Mouse (Mus musculus) erythroid progenitor cell, adult 5-6 weeks (primary cell): ENCODE measurements around the gene Emilin1. TPM values are rescaled to one million over a fixed set of nuclear protein-coding genes. Genes with fewer than 3 reads are reported as not detected.

Experiments
- ATAC-seq: replicated peaks from 2 replicates; pipeline ENCODE4 v1.8.0; 2016; ENCODE audit warnings: moderate number of reproducible peaks, mild to moderate bottlenecking, moderate TSS enrichment, inconsistent platforms; ENCODE audit not compliant: poor library complexity, low FRiP score, severe bottlenecking
- total RNA-seq, 2 experiments: library from RNA; stranded (forward) in 1 of 2; stranded (reverse) in 1 of 2; fragments of 150-400 nt in 1 of 2; fragments of 186-747, 209-891 nt in 1 of 2; gene quantifications; 2 replicates each; pipeline versions ENCODE4 v1.2.3 to v1.2.4; 2015 to 2017; ENCODE audit warnings: low replicate concordance in 2 of 2

The Emilin1 gene
- total RNA-seq, 2 experiments from 2014 or later: 9.6 to 11.6 TPM

GRCm38 (mm10) chr5:30922581-30923041 is 9.4 kb downstream of the Emilin1 start:
- ATAC-seq: no peak

- ATAC-seq: no peak
Observed at GRCm38 (mm10) chr5:30923119-30923518, 9.9 kb downstream of the Emilin1 start.

- no peak for ATAC-seq
Observed at GRCm38 (mm10) chr5:30924614-30925013, 11.4 kb downstream of the Emilin1 start.

GRCm38 (mm10) chr5:30925217-30925616 is 12.0 kb downstream of the Emilin1 start:
- ATAC-seq: no peak

- no peak for ATAC-seq
Observed at GRCm38 (mm10) chr5:30926073-30926472, 12.9 kb downstream of the Emilin1 start.

DNA sequence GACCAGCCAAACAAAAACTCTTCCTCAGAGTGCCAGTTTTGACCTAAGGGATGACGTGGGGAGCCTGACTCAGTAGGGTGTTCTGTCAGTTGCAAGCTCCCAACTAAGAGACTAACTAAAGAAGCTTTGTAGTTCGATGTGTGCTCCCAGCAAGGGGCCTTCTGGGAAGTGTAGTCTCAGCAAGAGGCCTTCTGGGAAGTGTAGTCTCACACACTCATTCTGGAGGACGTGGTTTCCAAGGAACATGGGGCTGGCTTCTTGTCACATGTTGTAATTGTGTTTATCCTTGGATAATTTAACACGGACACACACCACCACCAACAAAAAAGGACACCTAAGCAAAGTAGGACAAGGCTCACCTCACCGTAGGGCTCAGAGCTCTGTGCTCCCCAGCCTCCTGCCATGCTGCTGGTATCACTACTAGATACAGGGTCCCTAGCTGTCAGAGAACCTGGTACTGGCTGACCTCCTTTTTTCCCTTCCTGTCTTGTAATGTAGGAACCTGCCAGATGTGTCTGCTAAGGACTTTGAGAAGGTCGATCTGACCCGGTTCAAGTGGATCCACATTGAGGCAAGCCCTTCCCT is 14.8 kb downstream of the Emilin1 start:
- no peak for ATAC-seq

GRCm38 (mm10) chr5:30930121-30930520 is 16.9 kb downstream of the Emilin1 start:
- 0 out of 2 replicates have a peak, but pooled peaks have one; percentile 38 for ATAC-seq

- ATAC-seq: no peak
Observed at GRCm38 (mm10) chr5:30930846-30931245, 17.6 kb downstream of the Emilin1 start.

- ATAC-seq: no peak
Observed at GRCm38 (mm10) chr5:30931378-30931777, 18.2 kb downstream of the Emilin1 start.

- ATAC-seq: no peak
Observed at GRCm38 (mm10) chr5:30933705-30934104, 20.5 kb downstream of the Emilin1 start.

DNA sequence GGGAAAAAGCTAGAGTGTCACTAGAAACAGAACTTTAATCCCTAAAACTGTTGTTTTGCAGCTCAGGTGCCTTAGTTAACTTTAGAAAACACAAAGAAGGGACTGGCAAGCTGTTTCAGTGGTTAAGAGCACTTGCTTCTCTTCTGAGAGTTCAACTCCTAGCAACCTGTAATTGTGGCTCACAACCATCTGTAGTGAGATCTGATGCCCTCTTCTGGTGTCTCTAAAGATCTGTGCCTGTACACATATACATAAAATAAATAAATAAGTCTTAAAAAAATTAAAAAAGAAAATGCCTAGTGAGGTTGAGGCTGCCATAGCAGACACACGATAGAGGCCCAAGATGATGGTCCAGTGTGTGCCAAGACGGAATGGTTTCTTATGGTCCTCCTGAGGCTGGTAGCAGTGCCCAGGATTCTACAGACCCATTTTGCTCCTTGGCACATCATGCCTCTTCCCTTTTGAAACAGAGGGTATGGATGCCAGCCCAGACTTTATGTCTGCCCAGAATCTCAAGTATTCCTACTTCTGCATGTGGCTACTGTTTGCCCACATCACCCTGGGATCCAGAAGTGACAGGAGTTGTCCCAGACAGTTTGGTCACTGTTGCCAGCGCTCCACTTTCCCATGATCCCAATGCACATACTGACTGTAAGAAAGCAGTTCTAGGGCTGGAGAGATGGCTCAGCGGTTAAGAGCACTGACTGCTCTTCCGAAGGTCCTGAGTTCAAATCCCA is 21.7 kb downstream of the Emilin1 start:
- no peak for ATAC-seq

DNA sequence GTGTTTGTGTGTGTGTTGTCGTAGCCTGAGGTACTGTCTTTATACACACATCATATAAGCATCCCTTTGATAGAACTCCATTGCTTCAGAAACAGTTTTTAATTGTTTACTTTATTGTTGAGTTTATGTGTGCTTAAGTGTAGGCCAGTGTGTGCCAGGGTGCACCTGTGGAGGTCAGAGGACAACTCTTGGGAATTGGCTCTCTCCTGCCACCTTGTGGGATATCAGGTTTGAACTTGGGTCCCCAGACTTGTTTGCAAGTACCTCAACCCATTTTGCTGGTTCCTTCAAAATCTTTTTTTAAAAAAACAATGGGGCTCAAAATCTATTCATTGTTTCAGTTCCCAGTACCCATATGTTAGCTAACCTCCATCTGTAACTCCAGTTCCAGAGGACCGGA is 29.8 kb downstream of the Emilin1 start:
- ATAC-seq: no peak

DNA sequence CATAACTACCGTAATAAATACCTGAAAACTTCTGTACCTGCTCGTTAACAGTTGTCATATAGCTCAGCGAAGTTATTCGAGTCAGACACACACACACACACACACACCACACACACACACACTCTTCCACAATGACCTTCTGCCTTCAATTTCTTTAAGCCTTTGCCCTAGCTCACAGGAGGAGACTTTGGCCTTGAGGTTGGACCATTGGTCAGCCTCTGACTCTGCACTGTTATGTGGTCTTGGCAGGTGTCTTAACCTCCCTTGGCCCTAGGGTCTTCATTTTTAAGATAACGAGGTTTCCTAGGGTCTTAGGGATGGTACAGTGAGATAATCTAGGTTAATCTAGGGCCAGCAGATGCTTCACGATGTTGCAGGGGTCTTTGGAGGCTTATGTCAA is 31.1 kb downstream of the Emilin1 start:
- no peak for ATAC-seq

GRCm38 (mm10) chr5:30944956-30945781 is 32.0 kb downstream of the Emilin1 start, which contains the start of gene Cgref1:
TSS of gene Cgref1 (minus strand) at chr5:30945591.
- ATAC-seq: no peak

DNA sequence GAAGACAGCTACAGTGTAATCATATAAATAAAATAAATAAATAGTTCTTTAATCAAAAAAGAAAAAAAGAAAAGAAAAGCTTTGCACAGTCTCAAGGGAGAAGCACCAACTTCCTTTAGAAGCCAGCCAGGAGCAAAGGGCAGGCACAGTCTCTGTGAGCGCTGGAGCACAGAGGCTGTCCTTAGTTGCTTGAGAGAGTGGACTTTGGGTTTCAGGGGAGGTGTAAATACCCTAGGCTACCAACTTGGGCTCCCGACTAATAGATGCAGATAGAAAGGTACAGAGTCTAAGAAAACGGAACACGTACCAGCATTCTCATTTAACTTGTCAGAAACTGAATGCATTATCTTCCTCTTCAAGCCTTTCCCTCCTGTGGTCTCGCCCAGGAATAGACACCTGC is 35.4 kb downstream of the Emilin1 start:
- no peak for ATAC-seq

DNA sequence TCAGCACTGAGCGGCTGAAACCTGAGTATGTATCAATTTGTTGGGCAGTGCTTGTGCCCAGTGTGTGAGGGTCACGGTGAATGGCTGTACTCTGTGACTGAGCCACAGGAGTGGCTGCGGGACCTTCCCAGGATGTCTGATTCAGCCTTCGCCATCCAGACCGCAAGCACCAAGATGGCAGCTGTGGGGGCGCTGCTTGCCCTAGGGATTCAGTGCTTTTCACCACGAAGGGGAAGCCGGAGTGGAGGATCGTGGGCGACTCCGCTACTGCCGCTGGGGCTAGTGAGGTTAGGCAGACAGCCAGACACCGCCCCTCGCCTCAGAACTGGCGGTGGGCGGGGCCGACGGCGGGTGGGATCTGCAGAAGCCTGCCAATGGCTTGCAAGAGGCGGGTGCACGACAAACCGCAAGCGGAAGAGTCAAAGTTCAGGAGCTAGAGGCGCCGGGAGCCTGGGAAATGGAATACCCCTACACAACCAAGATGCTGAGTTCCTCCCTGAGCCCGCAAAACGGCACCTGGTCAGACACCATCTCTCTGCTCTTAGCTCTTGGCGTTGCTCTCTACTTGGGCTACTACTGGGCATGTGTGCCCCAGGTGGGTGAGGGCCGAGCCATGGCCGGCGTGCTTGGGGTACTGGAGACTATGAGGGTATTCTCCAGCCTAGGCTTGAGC is 36.6 kb downstream of the Emilin1 start:
- ATAC-seq: peak; percentile 86

GRCm38 (mm10) chr5:30950451-30950850 is 37.2 kb downstream of the Emilin1 start:
- ATAC-seq: no peak

- no peak for ATAC-seq
Observed at GRCm38 (mm10) chr5:30950922-30951321, 37.7 kb downstream of the Emilin1 start.

- no peak for ATAC-seq
Observed at GRCm38 (mm10) chr5:30951706-30952105, 38.5 kb downstream of the Emilin1 start.

DNA sequence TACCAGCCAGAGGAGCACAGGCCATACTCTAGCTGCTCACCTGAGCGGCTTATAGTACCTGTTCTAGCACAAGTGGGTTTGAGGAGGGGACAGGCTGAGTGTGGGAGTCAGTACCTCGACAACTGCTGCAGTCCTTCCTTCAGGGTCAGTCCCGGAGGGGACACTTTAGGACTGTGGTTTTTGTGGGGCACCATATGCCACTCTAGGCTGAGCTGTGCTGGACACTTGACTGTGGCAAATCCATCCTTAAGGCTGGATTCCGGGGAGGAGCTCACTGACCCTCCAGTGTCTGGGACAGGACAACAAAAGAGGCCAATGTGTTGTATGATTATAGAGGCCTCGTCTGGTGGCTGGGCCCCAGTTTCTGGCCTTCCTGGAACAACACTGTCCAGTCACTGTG is 39.3 kb downstream of the Emilin1 start:
- no peak for ATAC-seq
